8 mouse cellular contexts compared by ENCODE assay signal in the genomic region with DNA sequence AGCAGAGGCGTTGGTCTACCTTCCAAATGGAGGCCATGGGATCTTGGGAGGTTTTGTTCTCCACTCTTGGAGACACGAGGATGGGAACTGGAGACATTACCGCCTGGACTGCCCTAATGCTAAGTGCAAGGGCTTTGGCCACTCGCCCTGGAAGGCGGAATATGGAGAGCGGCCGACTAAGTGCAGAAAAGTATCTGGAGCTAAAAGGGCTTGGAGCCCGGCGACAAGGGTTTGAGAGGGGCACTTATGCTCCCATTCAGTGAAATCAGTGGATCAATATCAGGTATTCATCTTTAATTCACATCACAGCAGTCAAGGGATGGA. TPM values are rescaled to one million over a fixed set of nuclear protein-coding genes. Genes with fewer than 3 reads are reported as not detected.
DNase-seq lines count a peak whose midpoint lies in the region; ATAC-seq and TF ChIP-seq lines count a peak whose summit lies in the region.

No protein-coding gene starts in this region.

- no peak for TF ChIP-seq CTCF in midbrain, postnatal 0 days (IDR thresholded peaks at IDR 0.05)

- peak overlapping the region; percentile 90 for H3K9ac ChIP-seq in kidney, embryonic 16.5 days (replicated peaks; ENCODE audit: low read length)
- peak overlapping the region; percentile 68 for H3K9ac ChIP-seq in hindbrain, embryonic 16.5 days (ENCODE audit: low read depth, low read length)
- H3K9ac ChIP-seq in midbrain, postnatal 0 days (replicated peaks; ENCODE audit: low read length, poor library complexity, severe bottlenecking) = peak overlapping the region; percentile 67

- no peak for DNase-seq in kidney, adult 11 months
- no peak for DNase-seq in embryonic facial prominence, embryonic 10.5 days (ENCODE audit: low spot score)
- DNase-seq in midbrain, postnatal 0 days (ENCODE audit: low spot score) = no peak
- no peak for DNase-seq in embryo, embryonic 11 days
- no peak for DNase-seq in adrenal gland, postnatal 10 days
- DNase-seq in layer of hippocampus, adult 8-10 months (ENCODE audit: low spot score in 2 of 2) = no peak

- H3K4me1 ChIP-seq in kidney, embryonic 16.5 days (ENCODE audit: insufficient read depth, low read length) = peaks cover 21% of the 10 kb centered on the region
- peaks cover 46% of the 10 kb centered on the region for H3K4me1 ChIP-seq in embryonic facial prominence, embryonic 10.5 days
- peaks cover 18% of the 10 kb centered on the region for H3K4me1 ChIP-seq in hindbrain, embryonic 16.5 days (ENCODE audit: control insufficient read depth, insufficient read depth, low read depth, low read length)
- peaks cover 6% of the 10 kb centered on the region; the same call in 1 of the 2 replicates for H3K4me1 ChIP-seq in midbrain, postnatal 0 days (ENCODE audit: insufficient read depth, low read length)

- WGBS in kidney, embryonic 16.5 days = under 1% methylated on average over 9 of the region's 9 CpGs
- WGBS in embryonic facial prominence, embryonic 10.5 days = under 1% methylated on average over 9 of the region's 9 CpGs
- under 1% methylated on average over 9 of the region's 9 CpGs for WGBS in hindbrain, embryonic 16.5 days
- WGBS in midbrain, postnatal 0 days = 0% methylated on average over 9 of the region's 9 CpGs

- H3K27ac ChIP-seq in kidney, embryonic 16.5 days (ENCODE audit: low read length) = peak overlapping the region; percentile 96
- H3K27ac ChIP-seq in embryonic facial prominence, embryonic 10.5 days (replicated peaks) = peak overlapping the region; percentile 94
- H3K27ac ChIP-seq in hindbrain, embryonic 16.5 days (ENCODE audit: low read depth, low read length) = peak overlapping the region; percentile 82
- H3K27ac ChIP-seq in midbrain, postnatal 0 days (ENCODE audit: low read depth, low read length) = peak overlapping the region; percentile 87

- no peaks in the 10 kb centered on the region for H3K9me3 ChIP-seq in kidney, embryonic 16.5 days (ENCODE audit: low read length)
- H3K9me3 ChIP-seq in embryonic facial prominence, embryonic 10.5 days = no peaks in the 10 kb centered on the region
- no peaks in the 10 kb centered on the region for H3K9me3 ChIP-seq in hindbrain, embryonic 16.5 days (ENCODE audit: control insufficient read depth, low read length)
- H3K9me3 ChIP-seq in midbrain, postnatal 0 days (ENCODE audit: low read length) = no peaks in the 10 kb centered on the region

- no peak for ATAC-seq in kidney, embryonic 16.5 days (ENCODE audit: low FRiP score, low TSS enrichment)
- no peak for ATAC-seq in hindbrain, embryonic 16.5 days
- ATAC-seq in midbrain, postnatal 0 days (ENCODE audit: low FRiP score) = no peak

- H3K4me3 ChIP-seq in kidney, embryonic 16.5 days (ENCODE audit: low read length) = peak overlapping the region; percentile 89
- peak overlapping the region; percentile 83 for H3K4me3 ChIP-seq in embryonic facial prominence, embryonic 10.5 days
- peak overlapping the region; percentile 69 for H3K4me3 ChIP-seq in hindbrain, embryonic 16.5 days (ENCODE audit: low read length)
- peak overlapping the region; percentile 91 for H3K4me3 ChIP-seq in midbrain, postnatal 0 days (ENCODE audit: low read depth, low read length)

- H3K4me2 ChIP-seq in kidney, embryonic 16.5 days (replicated peaks; ENCODE audit: low read depth, low read length) = peak overlapping the region; percentile 91
- H3K4me2 ChIP-seq in hindbrain, embryonic 16.5 days (ENCODE audit: low read length) = peak overlapping the region; percentile 73
- H3K4me2 ChIP-seq in midbrain, postnatal 0 days (ENCODE audit: low read depth, low read length, poor library complexity, severe bottlenecking) = peak overlapping the region; percentile 86

- no peaks in the 10 kb centered on the region for H3K27me3 ChIP-seq in kidney, embryonic 16.5 days (ENCODE audit: insufficient read depth, low read length)
- no peaks in the 10 kb centered on the region for H3K27me3 ChIP-seq in embryonic facial prominence, embryonic 10.5 days (replicated peaks; ENCODE audit: low read depth, poor library complexity, severe bottlenecking)
- H3K27me3 ChIP-seq in hindbrain, embryonic 16.5 days (replicated peaks; ENCODE audit: control insufficient read depth, insufficient read depth, low read length) = no peaks in the 10 kb centered on the region
- H3K27me3 ChIP-seq in midbrain, postnatal 0 days (ENCODE audit: insufficient read depth, low read length) = no peaks in the 10 kb centered on the region

- H3K36me3 ChIP-seq in kidney, embryonic 16.5 days (ENCODE audit: insufficient read depth, low read length) = peaks cover 23% of the 10 kb centered on the region
- H3K36me3 ChIP-seq in embryonic facial prominence, embryonic 10.5 days (replicated peaks) = peaks cover 33% of the 10 kb centered on the region
- H3K36me3 ChIP-seq in hindbrain, embryonic 16.5 days (ENCODE audit: control insufficient read depth, insufficient read depth, low read length) = peaks cover 28% of the 10 kb centered on the region
- H3K36me3 ChIP-seq in midbrain, postnatal 0 days (ENCODE audit: insufficient read depth, low read length) = peaks cover 32% of the 10 kb centered on the region

RNA-seq across cellular contexts. Expression of gene Manf, which starts 0.7 kb away (rescaled TPM):
- polyA plus RNA-seq in kidney, embryonic 16.5 days (2015; fragmentation: Nextera tagmentation; extraction: Ambion mirVana) = 290 and 327 TPM in 2 replicates
- polyA plus RNA-seq in embryonic facial prominence, embryonic 10.5 days (2016; fragmentation: Nextera tagmentation; extraction: Ambion mirVana) = 254 and 277 TPM in 2 replicates
- 185 and 188 TPM in 2 replicates for polyA plus RNA-seq in hindbrain, embryonic 16.5 days (2015; fragmentation: Nextera tagmentation; extraction: Ambion mirVana)
- 46.3 and 54.6 TPM in 2 replicates for total RNA-seq in midbrain, postnatal 0 days (2014; rRNA removed)
- 112 and 115 TPM in 2 replicates for polyA plus RNA-seq in midbrain, postnatal 0 days (2015; fragmentation: Nextera tagmentation; extraction: Ambion mirVana)
- total RNA-seq in adrenal gland, postnatal 10 days (2021) = 100 to 1,000 TPM; 178 to 231 TPM
- 100 to 1,000 TPM in 2 of 4 experiments, 10 to 100 TPM in 2; 86.3 to 179 (median 133) TPM for total RNA-seq in layer of hippocampus, adult 8-10 months (2022)

RNA-seq across cellular contexts. Expression of gene Rbm15b, which starts 5.3 kb away (rescaled TPM):
- 6.4 and 7.8 TPM in 2 replicates for polyA plus RNA-seq in kidney, embryonic 16.5 days (2015; fragmentation: Nextera tagmentation; extraction: Ambion mirVana)
- polyA plus RNA-seq in embryonic facial prominence, embryonic 10.5 days (2016; fragmentation: Nextera tagmentation; extraction: Ambion mirVana) = 17.2 and 17.6 TPM in 2 replicates
- 7.9 and 11.8 TPM in 2 replicates for polyA plus RNA-seq in hindbrain, embryonic 16.5 days (2015; fragmentation: Nextera tagmentation; extraction: Ambion mirVana)
- total RNA-seq in midbrain, postnatal 0 days (2014; rRNA removed) = 81.6 and 82.7 TPM in 2 replicates
- 10.6 and 12.6 TPM in 2 replicates for polyA plus RNA-seq in midbrain, postnatal 0 days (2015; fragmentation: Nextera tagmentation; extraction: Ambion mirVana)
- 10 to 100 TPM; 25.6 to 26.2 TPM for total RNA-seq in adrenal gland, postnatal 10 days (2021)
- total RNA-seq in layer of hippocampus, adult 8-10 months (2022) = 10 to 100 TPM; 47.6 to 54.0 (median 48.4) TPM
